Mouse (Mus musculus): Measurements from ENCODE around the gene Mageb5.
"Not testable (repeated sequence)": the region's sequence is repeated elsewhere in the genome, so short reads cannot be mapped to it uniquely, and the experiment has no call there.

Mageb5 gene

DNA sequence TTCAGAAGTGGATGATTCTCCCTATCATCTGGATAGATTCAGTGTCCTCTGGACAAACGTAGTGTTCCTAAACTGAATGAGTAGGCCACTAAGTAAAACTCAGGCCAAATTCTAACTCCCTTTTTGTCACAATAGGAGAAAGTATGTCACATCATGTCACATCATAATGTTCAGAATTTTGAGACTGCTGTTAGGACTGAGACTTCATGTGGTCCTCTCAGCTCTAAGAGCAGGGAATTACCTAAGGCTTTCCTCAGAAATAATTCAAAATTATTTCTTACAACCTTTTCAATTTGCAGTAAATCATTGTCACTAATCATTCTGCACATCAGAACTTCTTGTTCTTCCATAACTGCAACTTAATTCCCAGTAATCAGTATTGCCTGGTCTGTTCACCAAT is at the start of gene Mageb5:
Gene Mageb5 (minus strand): TSS at position 101 of the 400 bp plus-strand sequence.
- DNase-seq (ENCODE audit: low read depth, low spot score); H3K36me3 ChIP-seq (ENCODE audit: control insufficient read depth, insufficient read depth, low read length, poor library complexity, severe bottlenecking); H3K27me3 ChIP-seq (ENCODE audit: control insufficient read depth, insufficient read depth, low read length, poor library complexity, severe bottlenecking): not testable (repeated sequence)

DNA sequence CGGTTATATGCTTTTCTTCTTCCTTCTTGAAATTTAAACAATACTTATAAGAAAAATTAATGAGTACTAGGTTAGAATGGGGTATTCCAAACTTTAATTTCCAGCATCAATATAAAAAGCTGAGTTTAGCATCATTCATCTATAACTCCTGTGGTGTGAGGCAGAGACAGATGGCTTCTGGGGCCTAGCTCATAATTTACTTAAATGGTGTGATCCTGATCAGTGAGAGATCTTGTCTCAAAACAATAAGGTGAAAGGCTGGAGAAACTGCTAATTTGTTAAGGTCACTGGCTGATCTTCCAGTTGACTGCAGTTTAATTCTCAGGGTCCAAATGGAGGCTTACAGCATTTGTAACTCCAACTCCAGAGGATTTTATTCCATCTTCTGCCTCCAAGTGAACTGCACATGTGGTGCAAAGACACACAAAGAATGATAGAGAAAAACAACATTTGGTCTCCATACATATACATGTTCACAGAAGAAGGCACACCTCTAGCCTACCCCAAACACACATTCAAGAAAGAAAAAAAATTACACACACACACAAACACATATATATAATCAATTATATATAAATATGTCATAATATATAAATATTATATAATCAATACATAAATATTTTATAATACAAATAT is 23.1 kb downstream of the Mageb5 start:
- H3K36me3 ChIP-seq (ENCODE audit: control insufficient read depth, insufficient read depth, low read length, poor library complexity, severe bottlenecking); H3K27me3 ChIP-seq (ENCODE audit: control insufficient read depth, insufficient read depth, low read length, poor library complexity, severe bottlenecking); DNase-seq (ENCODE audit: low read depth, low spot score): not testable (repeated sequence)

Measured in splenic B cell, adult 2 months (primary cell).